ENCODE assay signal across 24 mouse cellular contexts in the genomic region with DNA sequence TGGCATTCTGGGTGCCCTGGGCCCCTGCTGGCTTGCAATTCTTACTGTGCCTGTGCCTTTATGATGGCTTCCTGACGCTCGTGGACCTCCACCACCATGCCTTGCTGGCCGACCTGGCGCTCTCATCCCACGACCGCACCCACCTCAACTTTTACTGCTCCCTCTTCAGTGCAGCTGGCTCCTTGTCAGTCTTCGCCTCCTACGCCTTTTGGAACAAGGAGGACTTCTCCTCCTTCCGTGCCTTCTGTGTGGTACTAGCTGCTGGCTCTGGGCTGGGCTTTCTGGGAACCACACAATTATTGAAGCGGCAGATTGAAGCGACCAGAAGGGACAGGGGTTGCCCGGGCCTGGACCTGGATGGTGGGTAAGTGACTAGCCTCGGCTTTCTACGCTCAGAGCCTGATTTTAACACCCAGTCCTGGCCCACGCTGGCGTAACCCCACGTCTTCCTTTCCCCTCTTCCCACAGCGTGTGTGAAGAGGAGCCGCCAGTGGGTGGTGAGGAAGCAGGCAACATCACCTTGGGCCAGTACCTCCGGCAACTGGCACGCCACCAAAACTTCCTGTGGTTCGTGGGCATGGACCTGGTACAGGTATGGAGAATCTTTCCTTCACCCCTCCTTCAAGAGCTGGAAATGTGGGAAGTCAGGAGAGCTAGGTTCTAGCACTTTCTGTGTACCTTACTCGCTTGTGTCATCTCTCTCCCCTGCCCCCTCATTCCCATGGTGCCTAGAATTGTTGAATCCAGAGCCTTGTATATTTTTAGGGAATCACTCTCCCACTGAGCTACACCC. TPM values are rescaled to one million over a fixed set of nuclear protein-coding genes. Genes with fewer than 3 reads are reported as not detected.
DNase-seq lines count a peak whose midpoint lies in the region; TF ChIP-seq lines count a peak whose summit lies in the region.
"Had no signal": no experiment of that assay in that cellular context is flagged by ENCODE, and none has a peak within 500 bp of the region (broad histone marks: within the 10 kb centered on the region; RNA-seq: fewer than 3 reads in every experiment).

No protein-coding gene starts in this region.

- WGBS in forebrain, embryonic 10.5 days, result 89% methylated on average over 23 of the region's 23 CpGs

- peak; percentile 50 to 70 for DNase-seq in frontal cortex, adult 2 months (ENCODE audit: extremely low spot score in 1 of 2, low spot score in 1 of 2)
- DNase-seq in frontal cortex, postnatal 10 days (ENCODE audit: low spot score in 2 of 2), result no peak
- DNase-seq in left cerebral cortex, adult 2 months (ENCODE audit: extremely low spot score in 1 of 2, low spot score in 2 of 2), result peak; percentile 43 to 56
- DNase-seq in left cerebral cortex, postnatal 4 days, result no peak
- DNase-seq in frontal cortex, postnatal 36 days (ENCODE audit: low spot score in 2 of 2), result peak; percentile 64 to 69
- DNase-seq in right cerebral cortex, postnatal 25 days, result peak; percentile 58
- DNase-seq in c-Kit-positive CD71-positive TER-119-positive erythroid progenitor cells, embryonic 14.5 days (ENCODE audit: low spot score), result no peak
- no peak for DNase-seq in forebrain, embryonic 10.5 days (ENCODE audit: extremely low spot score, low spot score)
- DNase-seq: adrenal gland, postnatal 25 days; heart, adult 11 months; kidney, adult 8-10 months; kidney, postnatal 14 days; liver, postnatal 0 days; lung, postnatal 10 days; spleen, adult 18-20 months; thymus, adult 2 months had no signal

- H3K36me3 ChIP-seq in forebrain, embryonic 10.5 days (replicated peaks), result no peaks in the 10 kb centered on the region
- H3K36me3 ChIP-seq: embryonic facial prominence, embryonic 10.5 days; G1E; heart, embryonic 13.5 days; limb, embryonic 10.5 days; midbrain, embryonic 13.5 days had no signal

- H3K9me3 ChIP-seq in forebrain, embryonic 10.5 days, result no peaks in the 10 kb centered on the region
- H3K9me3 ChIP-seq: embryonic facial prominence, embryonic 10.5 days; forebrain, embryonic 13.5 days; G1E; heart, embryonic 13.5 days; hindbrain, embryonic 13.5 days; limb, embryonic 10.5 days; midbrain, embryonic 13.5 days; neural tube, embryonic 15.5 days had no signal

- no peaks in the 10 kb centered on the region for H3K4me1 ChIP-seq in forebrain, embryonic 10.5 days
- H3K4me1 ChIP-seq: embryonic facial prominence, embryonic 10.5 days; forebrain, embryonic 13.5 days; hindbrain, embryonic 13.5 days; limb, embryonic 10.5 days; midbrain, embryonic 13.5 days; neural tube, embryonic 15.5 days had no signal

- intact Hi-C loops in left cerebral cortex, adult 2 months (cut with DNase I), result loop anchor here (2.0 kb wide), 2 partner anchors 29 to 63 kb away; a partner anchor contains a TSS
- intact Hi-C loops in left cerebral cortex, postnatal 4 days (cut with DNase I), result no loop called here

- no peak for TF ChIP-seq CTCF in left cerebral cortex, adult 2 months (IDR thresholded peaks at IDR 0.05)

- H3K27ac ChIP-seq in left cerebral cortex, adult 2 months, result peak overlapping the region; percentile 85
- no peak overlapping the region for H3K27ac ChIP-seq in forebrain, embryonic 10.5 days
- H3K27ac ChIP-seq: embryonic facial prominence, embryonic 10.5 days; forebrain, embryonic 13.5 days; heart, embryonic 13.5 days; hindbrain, embryonic 13.5 days; limb, embryonic 10.5 days; midbrain, embryonic 13.5 days; neural tube, embryonic 15.5 days had no signal

- H3K4me3 ChIP-seq in left cerebral cortex, adult 2 months, result peak overlapping the region; percentile 19; the same call in 1 of the 2 replicates
- no peak overlapping the region for H3K4me3 ChIP-seq in forebrain, embryonic 10.5 days
- H3K4me3 ChIP-seq: embryonic facial prominence, embryonic 10.5 days; forebrain, embryonic 13.5 days; heart, embryonic 13.5 days; hindbrain, embryonic 13.5 days; limb, embryonic 10.5 days; midbrain, embryonic 13.5 days; neural tube, embryonic 15.5 days had no signal

- H3K27me3 ChIP-seq in forebrain, embryonic 10.5 days (ENCODE audit: poor library complexity, severe bottlenecking), result no peaks in the 10 kb centered on the region
- H3K27me3 ChIP-seq: forebrain, embryonic 13.5 days; heart, embryonic 13.5 days; hindbrain, embryonic 13.5 days; midbrain, embryonic 13.5 days; neural tube, embryonic 15.5 days had no signal

RNA-seq across cellular contexts. Expression of a gene that starts 17.9 kb away (rescaled TPM):
- polyA plus RNA-seq in frontal cortex, adult 2 months (2012; rRNA removed), result 1.8 and 2.1 TPM in 2 replicates
- total RNA-seq in left cerebral cortex, adult 2 months (2021), result under 1 TPM; 0.66 to 0.91 TPM
- total RNA-seq in left cerebral cortex, postnatal 4 days (2021), result under 1 TPM; 0.42 to 0.82 TPM
- 1.0 and 1.1 TPM in 2 replicates for polyA plus RNA-seq in forebrain, embryonic 10.5 days (2016; fragmentation: Nextera tagmentation; extraction: Ambion mirVana)
- total RNA-seq: G1E had no signal
- polyA plus RNA-seq: G1E had no signal

RNA-seq across cellular contexts. Expression of a gene that starts 27.1 kb away (rescaled TPM):
- polyA plus RNA-seq in frontal cortex, adult 2 months (2012; rRNA removed), result 30.4 and 39.6 TPM in 2 replicates
- 10 to 100 TPM; 25.5 to 25.9 TPM for total RNA-seq in left cerebral cortex, adult 2 months (2021)
- 10 to 100 TPM; 16.8 to 18.3 TPM for total RNA-seq in left cerebral cortex, postnatal 4 days (2021)
- polyA plus RNA-seq in forebrain, embryonic 10.5 days (2016; fragmentation: Nextera tagmentation; extraction: Ambion mirVana), result 12.5 and 13.3 TPM in 2 replicates
- total RNA-seq: G1E had no signal

RNA-seq across cellular contexts. Expression of a gene that starts 27.6 kb away (rescaled TPM):
- 173 and 175 TPM in 2 replicates for polyA plus RNA-seq in frontal cortex, adult 2 months (2012; rRNA removed)
- 100 to 1,000 TPM; 179 to 197 TPM for total RNA-seq in left cerebral cortex, adult 2 months (2021)
- total RNA-seq in left cerebral cortex, postnatal 4 days (2021), result 100 to 1,000 TPM; 304 to 313 TPM
- 172 and 185 TPM in 2 replicates for polyA plus RNA-seq in forebrain, embryonic 10.5 days (2016; fragmentation: Nextera tagmentation; extraction: Ambion mirVana)

RNA-seq across cellular contexts. Expression of a gene that starts 28.7 kb away (rescaled TPM):
- polyA plus RNA-seq in frontal cortex, adult 2 months (2012; rRNA removed), result 10.5 and 12.4 TPM in 2 replicates
- total RNA-seq in left cerebral cortex, adult 2 months (2021), result 10 to 100 TPM; 19.4 to 20.1 TPM
- total RNA-seq in left cerebral cortex, postnatal 4 days (2021), result 10 to 100 TPM; 22.2 to 23.9 TPM
- polyA plus RNA-seq in forebrain, embryonic 10.5 days (2016; fragmentation: Nextera tagmentation; extraction: Ambion mirVana), result 47.5 and 50.8 TPM in 2 replicates

RNA-seq across cellular contexts. Expression of a gene that starts 29.5 kb away (rescaled TPM):
- 226 and 229 TPM in 2 replicates for polyA plus RNA-seq in frontal cortex, adult 2 months (2012; rRNA removed)
- total RNA-seq in left cerebral cortex, adult 2 months (2021), result 100 to 1,000 TPM; 188 to 196 TPM
- 100 to 1,000 TPM; 221 to 222 TPM for total RNA-seq in left cerebral cortex, postnatal 4 days (2021)
- 206 and 224 TPM in 2 replicates for polyA plus RNA-seq in forebrain, embryonic 10.5 days (2016; fragmentation: Nextera tagmentation; extraction: Ambion mirVana)

Comparison
In these comparisons a context has a peak if more than half of its experiments do, and no peak if none do; other contexts are left out.
1. DNase-seq: peak in frontal cortex, adult 2 months (2 of 2), left cerebral cortex, adult 2 months (2 of 2), frontal cortex, postnatal 36 days (2 of 2) and right cerebral cortex, postnatal 25 days (single experiment); none in frontal cortex, postnatal 10 days (0 of 2), left cerebral cortex, postnatal 4 days (single experiment), c-Kit-positive CD71-positive TER-119-positive erythroid progenitor cells, embryonic 14.5 days (single experiment) and forebrain, embryonic 10.5 days (single experiment).